Mouse (Mus musculus) hindbrain, embryonic 12.5 days (tissue): Measurements from ENCODE around the gene BC017158. TPM values are rescaled to one million over a fixed set of nuclear protein-coding genes. Genes with fewer than 3 reads are reported as not detected.

ENCODE experiments used
- ATAC-seq: fragments of 200-750 bp; cut with Nextera tagmentation; 2 replicates; pipeline ENCODE4 v1.8.0; 2017; ENCODE audit warnings: moderate TSS enrichment; ENCODE audit not compliant: low FRiP score
- H3K27ac ChIP-seq: fragments of 300-500 bp; sonication (generic); 2 replicates; pipeline ENCODE4 v1.5.1; 2016; ENCODE audit warnings: mild to moderate bottlenecking
- H3K27me3 ChIP-seq: fragments of 300-500 bp; sonication (generic); 2 replicates; pipeline ENCODE4 v1.6.1; 2016; ENCODE audit warnings: mild to moderate bottlenecking
- H3K36me3 ChIP-seq: fragments of 300-500 bp; sonication (generic); 2 replicates; pipeline ENCODE4 v1.6.1; 2016; ENCODE audit warnings: mild to moderate bottlenecking
- H3K4me1 ChIP-seq: fragments of 300-500 bp; sonication (generic); 2 replicates; pipeline ENCODE4 v1.6.1; 2016
- H3K4me2 ChIP-seq: fragments of 300-500 bp; sonication (generic); replicated peaks from 2 replicates; pipeline ENCODE4 v1.6.1; 2016; ENCODE audit warnings: mild to moderate bottlenecking
- H3K4me3 ChIP-seq: fragments of 300-500 bp; sonication (generic); 2 replicates; pipeline ENCODE4 v1.5.1; 2016; ENCODE audit warnings: mild to moderate bottlenecking
- H3K9ac ChIP-seq: fragments of 300-500 bp; sonication (generic); 2 replicates; pipeline ENCODE4 v1.6.1; 2016; ENCODE audit warnings: mild to moderate bottlenecking, moderate library complexity
- H3K9me3 ChIP-seq: fragments of 300-500 bp; sonication (generic); replicated peaks from 2 replicates; pipeline ENCODE4 v1.6.1; 2016; ENCODE audit warnings: mild to moderate bottlenecking
- WGBS: fragments of 180-500 bp; shearing (Covaris S2); methylation state at CpG from one replicate; pipeline ENCODE4 v1.1.7; 2016; 5-methylcytosine and 5-hydroxymethylcytosine counted together
- polyA plus RNA-seq: library from polyadenylated mRNA; unstranded; fragments of >200 nt; fragmentation: Nextera tagmentation; extraction: Ambion mirVana; gene quantifications from 2 replicates; pipeline ENCODE4 v1.2.1, GENCODE M21; 2016

Gene BC017158
- polyA plus RNA-seq, 1 experiment from 2014 or later = 21.7 TPM

DNA sequence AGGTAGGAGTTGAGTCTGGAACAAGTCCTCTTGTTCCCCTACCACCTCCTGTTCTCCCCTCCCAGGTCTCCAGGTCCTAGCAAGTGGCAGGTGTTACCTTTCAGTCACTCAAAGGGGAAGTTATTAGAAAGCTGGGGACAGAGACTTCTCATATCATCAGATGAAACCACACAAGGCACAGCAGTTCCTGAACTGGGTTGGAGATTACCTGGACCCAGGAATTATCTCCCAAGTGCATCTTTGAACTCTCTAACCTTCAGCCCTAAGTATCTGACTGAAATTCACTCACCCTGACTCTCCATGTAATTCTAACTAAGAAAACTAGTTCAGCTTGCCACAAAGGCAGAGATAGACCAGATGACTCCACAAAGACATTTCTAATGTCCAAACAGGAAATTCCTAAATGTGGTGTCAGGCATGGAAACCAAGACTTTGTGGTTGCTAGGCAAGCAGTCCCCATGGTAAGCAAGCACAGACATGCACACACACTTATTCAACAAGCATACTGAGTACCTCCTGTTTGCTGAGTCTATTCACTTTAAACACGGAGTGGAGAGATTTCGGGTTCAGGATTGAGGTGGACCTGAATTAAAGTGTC lies 22.3 kb upstream of the BC017158 start:
- H3K4me3 ChIP-seq = no peak overlapping the region
- H3K4me1 ChIP-seq = peaks cover 7% of the 10 kb centered on the region; the same call in 1 of the 2 replicates
- ATAC-seq = no peak
- no peak overlapping the region for H3K27ac ChIP-seq
- no peaks in the 10 kb centered on the region for H3K9me3 ChIP-seq
- no peak overlapping the region for H3K4me2 ChIP-seq
- H3K9ac ChIP-seq = no peak overlapping the region
- H3K36me3 ChIP-seq = no peaks in the 10 kb centered on the region
- H3K27me3 ChIP-seq = no peaks in the 10 kb centered on the region
- 84% methylated on average over 2 of the region's 2 CpGs for WGBS

DNA sequence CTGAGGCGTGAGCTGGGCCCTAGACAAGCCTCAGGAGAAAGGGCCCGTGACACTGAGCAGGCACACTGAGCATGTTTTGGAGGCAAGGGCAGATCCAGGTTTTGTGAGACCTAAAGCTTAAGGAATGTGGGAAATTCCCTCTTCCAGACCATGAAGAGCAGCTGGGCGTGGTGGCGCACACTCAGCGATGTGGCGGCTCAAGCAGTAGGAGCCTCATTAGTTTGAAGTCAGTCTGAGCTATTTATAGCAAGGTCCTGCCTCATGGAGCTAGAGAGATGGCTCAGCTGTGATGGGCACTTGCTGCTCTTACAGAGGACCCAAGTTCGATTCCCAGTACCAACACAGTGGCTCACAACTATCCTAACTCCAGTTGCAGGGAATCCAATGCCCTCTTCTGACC lies 21.2 kb upstream of the BC017158 start:
- Histone ChIP-seq H3K4me2 (no peak overlapping the region), H3K27me3 (no peaks in the 10 kb centered on the region), H3K9ac (no peak overlapping the region), H3K4me1 (peaks cover 7% of the 10 kb centered on the region; the same call in 1 of the 2 replicates), H3K9me3 (no peaks in the 10 kb centered on the region), H3K27ac (no peak overlapping the region), H3K4me3 (no peak overlapping the region), H3K36me3 (no peaks in the 10 kb centered on the region)
- no peak for ATAC-seq
- whole genome bisulfite sequencing = 88% methylated on average over 7 of the region's 7 CpGs

DNA sequence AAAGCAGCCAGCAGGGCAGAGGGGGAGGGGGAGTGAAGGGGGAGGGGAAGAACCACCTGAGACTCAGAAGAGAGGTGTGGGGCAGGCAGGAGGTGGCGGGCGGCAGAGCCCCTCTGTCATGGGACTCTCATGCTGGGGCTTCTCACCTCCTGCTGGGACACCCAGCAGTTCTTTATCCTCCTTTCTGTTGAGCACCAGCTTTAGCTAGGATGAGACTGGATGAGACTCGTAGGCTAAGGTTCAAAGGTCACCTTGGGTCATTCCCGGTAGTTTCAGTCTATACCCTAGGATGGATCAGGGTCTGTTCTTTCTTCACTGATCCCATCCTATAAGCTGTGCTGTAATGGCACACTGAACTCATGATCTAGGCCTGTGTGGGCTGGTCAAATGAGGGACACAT lies 19.0 kb upstream of the BC017158 start:
- no peaks in the 10 kb centered on the region for H3K9me3 ChIP-seq
- ATAC-seq = no peak
- no peak overlapping the region for H3K4me3 ChIP-seq
- H3K27me3 ChIP-seq = no peaks in the 10 kb centered on the region
- H3K4me1 ChIP-seq = peaks cover 7% of the 10 kb centered on the region; the same call in 1 of the 2 replicates
- H3K27ac ChIP-seq = no peak overlapping the region
- H3K36me3 ChIP-seq = no peaks in the 10 kb centered on the region
- H3K9ac ChIP-seq = no peak overlapping the region
- WGBS = 59% methylated on average over 4 of the region's 4 CpGs
- no peak overlapping the region for H3K4me2 ChIP-seq

DNA sequence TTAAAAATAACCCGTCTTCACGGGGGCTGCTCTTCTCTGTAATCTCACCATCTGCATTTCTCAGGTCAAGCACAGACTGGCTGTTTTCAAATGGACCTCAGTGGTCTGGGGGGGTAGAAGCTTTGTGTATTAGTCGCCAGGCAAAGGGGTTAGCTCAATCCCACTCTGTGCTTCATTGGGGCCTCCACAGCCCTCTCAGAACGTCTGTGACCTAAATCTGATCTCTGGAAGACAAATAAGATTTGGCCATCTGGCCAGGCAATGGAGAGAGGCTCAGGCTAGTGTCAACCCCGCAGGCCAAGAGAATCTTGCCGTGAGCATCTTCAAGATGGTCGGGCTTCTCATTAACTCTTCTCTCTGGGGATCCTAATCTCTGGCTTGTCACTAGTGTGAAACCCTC lies 16.5 kb upstream of the BC017158 start:
- 82% methylated on average over 7 of the region's 7 CpGs for WGBS

DNA sequence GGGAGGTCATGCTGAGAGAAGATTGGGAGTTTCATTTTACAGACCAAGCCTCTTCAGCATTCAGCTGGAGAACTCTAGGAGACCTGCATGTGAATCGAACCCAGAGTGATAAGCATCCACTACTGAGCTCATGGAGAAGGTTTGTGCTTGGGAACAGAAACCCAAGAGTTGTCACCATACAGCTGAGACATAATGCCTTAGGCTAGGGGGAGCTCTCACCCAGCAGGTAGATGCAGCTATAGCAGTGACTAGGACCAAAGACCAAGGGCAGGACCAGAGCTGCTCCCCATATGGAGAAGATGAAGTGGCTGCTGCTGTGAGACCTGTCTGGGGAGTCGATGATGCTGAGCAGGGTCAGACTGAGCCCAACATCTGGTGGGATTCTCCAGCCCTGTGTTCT lies 15.6 kb upstream of the BC017158 start:
- WGBS = 86% methylated on average over 2 of the region's 2 CpGs
- Histone ChIP-seq H3K4me2 (no peak overlapping the region), H3K4me1 (no peaks in the 10 kb centered on the region), H3K9me3 (no peaks in the 10 kb centered on the region), H3K9ac (no peak overlapping the region), H3K27me3 (no peaks in the 10 kb centered on the region), H3K36me3 (no peaks in the 10 kb centered on the region), H3K4me3 (no peak overlapping the region), H3K27ac (no peak overlapping the region)
- no peak for ATAC-seq

More for the DNA sequence above, 16.5 kb upstream of the BC017158 start:
- Histone ChIP-seq H3K4me2 (no peak overlapping the region), H3K4me3 (no peak overlapping the region), H3K9ac (no peak overlapping the region), H3K4me1 (no peaks in the 10 kb centered on the region), H3K27ac (no peak overlapping the region), H3K36me3 (no peaks in the 10 kb centered on the region), H3K27me3 (no peaks in the 10 kb centered on the region), H3K9me3 (no peaks in the 10 kb centered on the region)
- ATAC-seq = no peak

DNA sequence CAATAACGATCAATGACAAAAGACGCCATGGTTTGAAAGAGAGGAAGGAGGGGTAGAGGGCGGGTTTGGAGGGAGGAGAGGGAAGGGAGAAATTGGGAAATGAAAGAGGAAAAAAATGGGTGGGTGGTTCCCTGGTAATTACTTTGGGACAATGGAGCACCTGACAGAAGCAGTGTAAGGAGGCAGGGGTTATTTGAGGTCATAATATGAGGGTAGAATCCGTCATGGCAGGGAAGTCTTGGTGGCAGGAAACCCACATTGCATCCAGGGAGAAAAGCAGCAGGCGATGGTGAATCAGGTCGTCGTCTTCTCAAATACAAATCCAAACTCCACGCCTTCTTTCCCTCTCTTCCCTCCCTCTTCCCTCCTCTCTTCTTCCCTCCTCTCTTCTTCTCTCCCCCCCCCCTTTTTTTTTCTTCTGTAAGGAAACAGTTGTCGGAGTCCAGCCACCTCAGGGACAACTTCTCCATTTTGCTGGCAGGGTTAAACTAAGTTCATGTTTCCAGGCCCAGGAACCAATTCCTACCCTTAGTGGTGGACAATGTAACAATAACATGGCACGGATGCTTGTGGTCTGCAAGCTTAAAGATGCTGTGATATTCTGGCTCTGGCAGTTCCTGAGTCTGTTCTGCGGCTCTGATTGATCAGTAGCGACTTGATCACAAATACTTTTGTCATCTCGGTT lies 14.5 kb upstream of the BC017158 start:
- Histone ChIP-seq H3K9me3 (no peaks in the 10 kb centered on the region), H3K27ac (no peak overlapping the region), H3K4me3 (no peak overlapping the region), H3K36me3 (no peaks in the 10 kb centered on the region), H3K9ac (no peak overlapping the region), H3K4me2 (no peak overlapping the region), H3K27me3 (no peaks in the 10 kb centered on the region), H3K4me1 (no peaks in the 10 kb centered on the region)
- no peak for ATAC-seq
- WGBS = 80% methylated on average over 13 of the region's 13 CpGs

DNA sequence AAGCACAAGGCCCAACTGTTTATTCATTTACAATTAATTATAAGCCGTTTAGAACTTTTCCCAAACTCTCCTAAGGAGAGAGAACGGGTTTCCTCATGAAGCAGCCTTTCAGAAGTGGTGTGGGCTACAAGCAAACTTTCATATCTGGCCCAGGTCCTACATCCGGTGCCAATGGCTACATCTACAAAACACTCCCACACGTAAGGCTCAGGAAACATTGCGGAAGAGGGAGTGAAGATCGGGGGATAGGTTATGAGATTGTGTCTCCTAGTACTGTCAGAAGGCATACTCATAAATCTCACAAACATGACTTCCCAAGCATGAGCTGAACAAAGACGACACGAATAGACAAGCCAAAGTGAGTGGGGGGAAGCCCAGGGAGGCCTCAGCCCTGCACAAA lies 13.8 kb upstream of the BC017158 start:
- WGBS = 76% methylated on average over 8 of the region's 8 CpGs
- H3K27ac ChIP-seq = no peak overlapping the region
- H3K9me3 ChIP-seq = no peaks in the 10 kb centered on the region

DNA sequence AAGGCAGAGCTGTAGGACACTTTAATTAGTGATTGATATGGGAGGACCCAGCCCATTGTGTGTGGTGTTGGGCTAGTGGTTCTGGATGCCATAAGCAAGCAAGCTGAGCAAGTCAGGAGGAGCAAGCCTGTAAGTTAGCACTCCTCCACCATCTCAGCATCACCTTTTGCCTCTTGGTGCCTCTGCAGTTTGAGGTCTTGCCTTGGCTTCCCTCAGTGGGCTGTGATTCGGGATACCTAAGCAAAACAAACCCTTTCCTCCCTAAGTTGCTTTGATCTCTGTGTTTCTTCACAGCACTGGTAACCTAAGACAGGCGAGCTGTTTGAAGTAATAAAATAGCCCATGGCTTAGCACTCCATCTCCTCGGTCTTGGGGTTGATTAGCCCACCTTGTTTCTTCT lies 13.3 kb upstream of the BC017158 start:
- no peaks in the 10 kb centered on the region for H3K4me1 ChIP-seq
- WGBS = 54% methylated on average over 3 of the region's 3 CpGs
- H3K4me2 ChIP-seq = no peak overlapping the region
- no peaks in the 10 kb centered on the region for H3K9me3 ChIP-seq
- no peaks in the 10 kb centered on the region for H3K36me3 ChIP-seq
- H3K27ac ChIP-seq = no peak overlapping the region
- H3K9ac ChIP-seq = no peak overlapping the region
- H3K27me3 ChIP-seq = no peaks in the 10 kb centered on the region
- H3K4me3 ChIP-seq = no peak overlapping the region
- no peak for ATAC-seq

More for the DNA sequence above, 13.8 kb upstream of the BC017158 start:
- Histone ChIP-seq H3K4me1 (no peaks in the 10 kb centered on the region), H3K27me3 (no peaks in the 10 kb centered on the region), H3K36me3 (no peaks in the 10 kb centered on the region), H3K9ac (no peak overlapping the region), H3K4me3 (no peak overlapping the region), H3K4me2 (no peak overlapping the region)
- no peak for ATAC-seq

DNA sequence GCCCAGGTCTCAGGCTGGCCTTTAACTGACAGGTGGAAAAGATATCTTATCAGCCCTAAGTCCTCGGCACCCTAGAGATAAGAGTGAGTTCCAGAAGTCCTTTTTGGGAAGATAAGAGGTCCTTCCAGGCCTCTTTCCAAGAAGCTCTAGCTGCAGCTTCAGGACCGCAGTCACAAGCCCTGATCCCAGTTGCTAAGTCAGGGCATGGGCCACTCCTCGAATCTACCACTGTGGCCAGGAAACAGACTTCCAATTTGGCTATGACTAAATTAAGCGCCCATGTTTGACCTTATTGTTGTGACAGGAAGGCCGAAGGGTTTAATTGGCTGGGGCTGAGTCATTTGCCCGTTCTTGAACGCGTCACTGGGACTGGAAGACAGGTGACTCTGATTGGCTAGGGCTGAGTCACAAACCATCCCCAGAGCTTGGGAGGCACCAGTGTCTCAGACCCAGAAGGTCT lies 12.3 kb upstream of the BC017158 start:
- no peaks in the 10 kb centered on the region for H3K9me3 ChIP-seq
- H3K27me3 ChIP-seq = no peaks in the 10 kb centered on the region
- H3K9ac ChIP-seq = no peak overlapping the region
- ATAC-seq = no peak
- no peaks in the 10 kb centered on the region for H3K36me3 ChIP-seq
- H3K4me2 ChIP-seq = no peak overlapping the region
- no peaks in the 10 kb centered on the region for H3K4me1 ChIP-seq
- WGBS = 81% methylated on average over 8 of the region's 8 CpGs
- no peak overlapping the region for H3K4me3 ChIP-seq
- no peak overlapping the region for H3K27ac ChIP-seq

DNA sequence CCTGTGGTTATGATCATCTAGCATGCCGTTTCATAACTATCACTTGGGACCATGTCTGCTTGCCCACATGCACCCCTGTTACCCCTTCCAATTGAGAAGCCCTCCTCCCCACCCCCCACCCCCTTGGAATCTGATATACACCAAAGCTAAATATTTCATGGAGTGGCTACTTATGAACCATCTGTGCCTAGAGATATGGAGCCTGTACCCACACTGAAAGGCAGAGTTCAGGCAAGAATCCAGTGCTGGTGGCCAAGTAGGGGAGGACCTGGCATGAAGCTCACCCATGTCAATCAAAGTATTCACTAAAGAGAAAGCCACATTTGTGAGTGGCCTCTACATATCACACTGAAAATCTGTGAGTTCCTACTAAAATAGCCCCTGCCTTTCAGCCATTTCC lies 11.8 kb upstream of the BC017158 start:
- Histone ChIP-seq H3K27me3 (no peaks in the 10 kb centered on the region), H3K4me1 (no peaks in the 10 kb centered on the region), H3K27ac (no peak overlapping the region), H3K4me2 (no peak overlapping the region), H3K36me3 (no peaks in the 10 kb centered on the region), H3K9me3 (no peaks in the 10 kb centered on the region), H3K9ac (no peak overlapping the region), H3K4me3 (no peak overlapping the region)
- ATAC-seq = no peak
- WGBS = 67% methylated on average over 1 of the region's 1 CpGs

DNA sequence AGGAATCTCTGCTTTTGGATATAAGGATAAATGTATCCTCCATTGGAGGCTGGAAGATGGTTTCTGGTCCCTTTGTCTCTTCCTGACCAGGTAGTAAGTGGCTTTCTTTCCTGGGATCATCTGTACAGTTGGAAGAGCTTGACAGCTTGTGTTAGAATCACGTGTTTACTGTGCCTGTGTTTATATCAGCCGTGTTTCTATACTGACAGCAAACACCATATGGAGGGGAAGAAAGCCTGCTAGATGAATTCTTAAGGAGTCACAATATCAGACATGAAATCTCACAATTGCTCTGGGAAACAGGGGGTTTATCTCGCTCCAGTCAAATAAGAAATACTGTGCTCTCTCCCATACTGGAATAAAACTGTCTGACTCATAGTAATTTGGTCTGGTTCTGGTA lies 11.2 kb upstream of the BC017158 start:
- WGBS = 87% methylated on average over 3 of the region's 3 CpGs
- H3K4me1 ChIP-seq = no peaks in the 10 kb centered on the region
- no peak overlapping the region for H3K4me3 ChIP-seq
- no peak for ATAC-seq
- H3K27me3 ChIP-seq = no peaks in the 10 kb centered on the region
- H3K36me3 ChIP-seq = no peaks in the 10 kb centered on the region
- H3K9ac ChIP-seq = no peak overlapping the region
- no peak overlapping the region for H3K27ac ChIP-seq
- H3K9me3 ChIP-seq = no peaks in the 10 kb centered on the region
- H3K4me2 ChIP-seq = no peak overlapping the region

DNA sequence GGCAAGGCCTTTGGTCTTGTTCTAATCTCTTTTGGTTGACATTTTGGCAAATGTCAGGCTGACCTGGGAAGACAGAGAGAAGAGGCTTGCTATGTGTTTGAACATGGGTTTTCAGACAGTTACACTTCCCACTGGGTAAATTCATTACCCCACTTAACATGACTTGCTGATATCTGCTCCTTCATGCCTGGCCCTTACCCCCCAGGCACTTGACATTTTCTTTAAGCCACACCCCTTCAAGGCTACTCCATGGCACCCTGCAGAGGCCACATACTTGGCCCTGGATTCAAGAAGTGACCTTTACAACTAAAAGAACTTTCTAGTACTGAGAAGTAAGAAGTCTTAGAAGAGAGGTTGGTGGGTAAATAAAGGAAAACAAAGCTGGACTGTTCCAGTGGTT lies 9.9 kb upstream of the BC017158 start:
- Histone ChIP-seq H3K36me3 (no peaks in the 10 kb centered on the region), H3K9ac (no peak overlapping the region), H3K4me2 (no peak overlapping the region), H3K9me3 (no peaks in the 10 kb centered on the region), H3K4me1 (no peaks in the 10 kb centered on the region), H3K27ac (no peak overlapping the region), H3K27me3 (no peaks in the 10 kb centered on the region), H3K4me3 (no peak overlapping the region)
- no peak for ATAC-seq

DNA sequence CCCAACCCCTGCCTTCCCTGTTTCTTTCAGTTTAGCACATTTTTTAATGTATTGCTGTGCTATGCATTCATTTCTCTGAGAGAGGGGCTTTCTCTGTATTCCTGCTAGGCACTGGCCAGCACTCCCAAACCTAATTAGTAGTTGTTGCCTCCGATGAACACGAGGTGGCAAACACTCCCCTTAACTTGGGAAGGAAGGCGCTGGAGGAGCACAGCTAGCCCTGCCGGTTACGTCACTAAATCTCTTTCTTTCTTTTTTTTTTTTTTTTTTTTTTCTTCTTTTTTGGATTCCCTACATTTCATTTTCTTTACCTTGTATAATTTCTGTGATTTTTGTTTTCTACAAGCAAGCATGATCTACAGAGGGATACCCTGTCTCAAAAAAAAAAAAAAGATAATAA lies 6.9 kb upstream of the BC017158 start:
- WGBS = 11% methylated on average over 5 of the region's 5 CpGs
- H3K36me3 ChIP-seq = no peaks in the 10 kb centered on the region
- H3K9me3 ChIP-seq = no peaks in the 10 kb centered on the region
- H3K27ac ChIP-seq = no peak overlapping the region
- ATAC-seq = no peak
- 0 out of 2 replicates have a peak, but pooled peaks cover 3% of the 10 kb centered on the region for H3K27me3 ChIP-seq
- H3K4me1 ChIP-seq = no peaks in the 10 kb centered on the region
- H3K4me3 ChIP-seq = no peak overlapping the region
- H3K4me2 ChIP-seq = no peak overlapping the region
- no peak overlapping the region for H3K9ac ChIP-seq
